Mouse (Mus musculus): ENCODE results near the gene Tnfsf9. TPM values are rescaled to one million over a fixed set of nuclear protein-coding genes. Genes with fewer than 3 reads are reported as not detected.
A peak's percentile ranks its signal among the peaks of the same experiment; 100 is the strongest.

Tnfsf9 gene
- under 1 TPM; 0.30 to 0.48 TPM for total RNA-seq (2021)
- long read RNA-seq, experiment 1, partial matches to known transcripts, result 0 of 1 reads
- long read RNA-seq, experiment 1, other reads (novel, unspliced or antisense), result 0 of 1 reads
- long read RNA-seq, experiment 2, result 0 reads

DNA sequence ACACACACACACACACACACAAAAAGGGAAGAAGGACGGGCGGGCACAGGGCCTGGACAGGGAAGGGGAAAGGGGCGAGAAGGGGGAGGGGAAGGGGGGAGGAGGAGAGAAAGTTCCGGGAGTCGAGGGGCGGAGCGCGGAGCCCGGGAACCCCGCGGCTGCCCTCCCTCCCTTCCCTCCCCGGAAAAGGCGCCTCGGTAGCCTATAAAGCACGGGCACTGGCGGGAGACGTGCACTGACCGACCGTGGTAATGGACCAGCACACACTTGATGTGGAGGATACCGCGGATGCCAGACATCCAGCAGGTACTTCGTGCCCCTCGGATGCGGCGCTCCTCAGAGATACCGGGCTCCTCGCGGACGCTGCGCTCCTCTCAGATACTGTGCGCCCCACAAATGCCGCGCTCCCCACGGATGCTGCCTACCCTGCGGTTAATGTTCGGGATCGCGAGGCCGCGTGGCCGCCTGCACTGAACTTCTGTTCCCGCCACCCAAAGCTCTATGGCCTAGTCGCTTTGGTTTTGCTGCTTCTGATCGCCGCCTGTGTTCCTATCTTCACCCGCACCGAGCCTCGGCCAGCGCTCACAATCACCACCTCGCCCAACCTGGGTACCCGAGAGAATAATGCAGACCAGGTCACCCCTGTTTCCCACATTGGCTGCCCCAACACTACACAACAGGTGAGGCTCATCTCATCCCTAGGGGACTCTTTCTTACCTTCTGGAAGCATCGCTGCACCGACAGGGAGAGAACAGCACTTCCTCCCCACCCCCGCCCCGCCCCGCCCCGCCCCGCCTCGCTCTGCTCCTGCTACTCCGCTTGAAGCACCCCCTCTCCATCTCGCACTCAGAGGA lies at the start of gene Tnfsf9:
Tnfsf9 (plus strand) TSS at position 145 of the 854 bp plus-strand sequence.
- DNase-seq, result peak; percentile 41

DNA sequence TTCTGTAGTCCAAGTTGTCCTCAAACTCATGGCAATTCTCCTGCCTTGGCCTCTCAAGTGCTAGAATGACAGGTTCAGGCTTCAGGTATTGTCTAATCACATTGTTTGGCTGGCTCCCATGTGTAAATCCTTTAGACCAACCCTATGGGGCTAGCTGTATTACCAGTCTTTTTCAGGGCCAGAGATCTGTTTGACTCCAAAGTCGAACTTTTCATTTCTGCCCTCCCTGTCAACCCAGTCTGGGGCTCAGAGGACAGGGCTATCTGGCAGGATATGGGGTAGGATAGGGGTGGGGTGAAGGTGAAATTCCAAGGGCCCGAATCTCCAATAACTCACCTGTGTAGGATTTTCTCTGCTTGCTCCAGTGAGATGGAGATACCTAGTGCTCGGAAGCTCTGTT lies 48.9 kb upstream of the Tnfsf9 start:
- DNase-seq, result no peak

GRCm38 (mm10) chr17:57058891-57059485 lies 46.1 kb upstream of the Tnfsf9 start, which contains the start of gene Crb3:
Gene Crb3 (plus strand): TSS chr17:57059105.
- peak; percentile 62 for DNase-seq

GRCm38 (mm10) chr17:57059486-57059977 lies 45.6 kb upstream of the Tnfsf9 start, which contains the start of gene Slc25a23:
Gene Slc25a23 (minus strand): TSS chr17:57059863.
- peak; percentile 84 for DNase-seq

DNA sequence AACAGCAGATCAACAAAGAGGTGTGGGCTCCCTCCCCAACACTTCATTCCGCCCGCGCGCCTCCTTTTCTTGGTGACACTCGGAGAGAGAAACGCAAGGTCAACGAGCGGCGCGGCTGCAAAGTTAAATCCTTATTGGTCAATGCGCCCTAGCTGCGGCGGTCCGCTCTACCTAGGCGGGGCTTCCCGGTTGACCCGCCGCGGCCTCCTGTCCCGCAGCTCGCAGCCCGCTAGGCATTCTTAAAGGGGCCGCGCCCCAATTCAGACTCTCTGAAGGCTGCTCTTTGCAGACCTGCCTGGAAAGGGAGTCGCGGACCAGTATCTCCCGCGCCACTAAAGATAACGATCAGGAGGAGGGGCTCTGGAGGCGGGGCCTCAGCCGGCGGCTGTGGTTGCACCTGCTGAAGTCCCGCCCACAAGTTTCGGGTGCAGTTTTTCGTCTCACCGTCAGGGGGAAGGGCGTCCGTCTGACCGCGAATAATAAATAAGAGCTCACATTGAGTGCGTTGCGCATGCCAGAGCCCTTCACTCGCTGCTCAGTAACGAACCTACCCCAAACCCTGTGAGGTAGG lies 44.8 kb upstream of the Tnfsf9 start:
- peak; percentile 93 for DNase-seq

DNA sequence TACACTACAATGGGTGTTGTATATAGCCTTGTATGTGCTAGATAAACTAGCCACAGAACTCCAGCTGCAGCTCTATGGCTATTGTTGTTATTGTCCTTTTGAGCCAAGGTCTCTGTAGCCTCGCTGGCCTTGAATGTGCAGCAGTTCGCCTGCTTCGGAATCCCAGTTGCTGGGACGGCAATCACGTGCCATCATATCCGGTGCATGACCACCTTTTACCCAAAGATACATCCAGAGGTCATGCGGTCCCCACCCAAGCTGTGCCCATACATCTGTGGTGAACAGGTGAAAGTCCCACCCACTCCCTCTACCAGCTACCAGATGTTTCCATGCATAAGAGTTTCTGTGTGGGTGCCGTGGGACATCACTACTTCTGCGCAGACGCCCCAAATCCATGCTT lies 44.1 kb upstream of the Tnfsf9 start:
- no peak for DNase-seq

DNA sequence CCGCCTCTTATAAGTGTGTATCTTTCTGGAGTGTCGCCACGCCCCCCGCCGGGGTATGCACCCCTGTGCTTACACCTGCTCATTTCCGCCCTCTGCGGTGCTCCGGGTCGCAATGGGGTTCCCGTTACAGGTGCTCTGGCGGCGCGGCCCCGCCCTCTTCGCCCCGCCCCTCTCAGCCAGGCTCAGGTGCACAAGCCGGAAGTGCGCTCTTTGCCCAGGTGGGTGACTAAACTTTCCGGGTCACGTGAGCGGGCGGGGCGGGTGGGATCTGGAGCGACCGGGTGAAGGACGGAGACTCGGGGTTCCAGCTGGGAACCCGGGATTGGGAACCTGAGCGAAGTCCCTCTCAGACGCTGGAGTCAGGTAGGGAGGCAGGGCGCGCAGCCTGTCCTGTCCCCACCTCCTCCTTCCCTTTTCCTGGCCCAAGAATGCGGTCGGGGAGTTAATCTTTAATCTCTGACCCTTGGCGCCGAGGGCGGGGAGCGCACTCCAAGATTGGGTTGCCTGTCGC lies 43.1 kb upstream of the Tnfsf9 start:
- peak; percentile 30 for DNase-seq

GRCm38 (mm10) chr17:57062548-57062947 lies 42.6 kb upstream of the Tnfsf9 start:
- no peak for DNase-seq

DNA sequence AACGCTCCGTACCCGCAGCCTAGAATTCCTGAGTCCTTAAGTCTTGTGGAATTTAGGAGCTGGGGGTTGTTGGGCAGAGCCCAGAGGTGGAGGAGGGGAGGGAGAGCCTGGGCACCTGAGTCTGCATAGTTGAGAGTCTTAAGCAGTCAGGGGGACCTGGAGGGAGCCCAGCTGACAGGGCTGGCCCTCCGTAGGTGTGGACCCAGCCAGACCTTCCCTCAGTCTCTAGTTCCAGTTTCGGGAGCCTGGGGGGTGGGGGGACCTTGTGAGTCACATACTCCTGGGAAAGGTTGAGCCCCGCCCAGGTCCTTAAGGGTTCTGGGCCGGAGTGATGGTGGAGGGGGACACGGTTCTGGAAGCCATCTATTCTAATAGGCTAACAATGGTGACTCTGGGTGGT lies 42.1 kb upstream of the Tnfsf9 start:
- DNase-seq, result no peak

DNA sequence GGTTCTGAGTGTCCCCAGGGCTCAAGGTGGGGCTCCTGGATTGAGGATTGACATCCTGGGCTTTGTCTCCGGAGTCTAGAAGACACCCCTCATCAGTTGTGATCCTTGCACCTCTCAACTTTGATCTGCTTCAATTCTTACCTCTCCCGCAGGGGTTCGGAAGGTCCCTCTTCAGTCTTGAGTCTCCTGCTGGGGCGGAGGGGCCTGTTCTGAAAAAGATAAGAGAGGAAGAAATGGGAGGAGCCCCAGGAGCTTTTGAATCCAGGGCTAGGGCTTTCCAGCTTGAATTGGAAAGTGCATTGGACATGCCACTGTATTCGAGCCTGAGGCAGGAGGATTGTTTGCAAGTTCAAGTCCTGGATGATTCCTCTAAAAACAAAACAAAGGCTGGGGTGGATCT lies 38.2 kb upstream of the Tnfsf9 start:
- DNase-seq, result no peak

DNA sequence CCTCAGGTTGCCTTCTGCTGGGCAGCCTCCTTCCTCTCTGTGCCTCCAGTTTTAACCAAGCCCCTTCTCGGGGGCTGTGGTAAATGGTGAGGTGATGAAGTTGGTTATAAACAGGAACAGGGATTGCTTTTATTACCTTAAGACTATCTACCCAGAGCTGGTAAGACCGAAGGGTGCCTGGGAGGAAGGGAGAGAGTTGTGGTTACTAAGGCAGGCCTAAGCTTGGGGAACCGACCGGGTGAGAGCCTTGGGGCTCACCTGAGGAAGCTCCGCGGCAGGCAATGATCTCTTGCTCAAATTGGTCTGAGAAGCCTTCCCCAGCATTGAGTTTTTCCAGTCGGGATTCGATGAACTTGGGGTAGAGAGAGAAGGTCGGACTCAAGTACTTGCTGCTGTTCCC lies 34.9 kb upstream of the Tnfsf9 start:
- no peak for DNase-seq

- DNase-seq, result no peak
These were observed 34.4 kb upstream of the Tnfsf9 start for GRCm38 (mm10) chr17:57070699-57071098.

GRCm38 (mm10) chr17:57076916-57077315 lies 28.2 kb upstream of the Tnfsf9 start:
- no peak for DNase-seq

GRCm38 (mm10) chr17:57078336-57078735 lies 26.8 kb upstream of the Tnfsf9 start, which contains the start of gene Dennd1c:
Gene Dennd1c (minus strand): TSS chr17:57078514.
- no peak for DNase-seq

DNA sequence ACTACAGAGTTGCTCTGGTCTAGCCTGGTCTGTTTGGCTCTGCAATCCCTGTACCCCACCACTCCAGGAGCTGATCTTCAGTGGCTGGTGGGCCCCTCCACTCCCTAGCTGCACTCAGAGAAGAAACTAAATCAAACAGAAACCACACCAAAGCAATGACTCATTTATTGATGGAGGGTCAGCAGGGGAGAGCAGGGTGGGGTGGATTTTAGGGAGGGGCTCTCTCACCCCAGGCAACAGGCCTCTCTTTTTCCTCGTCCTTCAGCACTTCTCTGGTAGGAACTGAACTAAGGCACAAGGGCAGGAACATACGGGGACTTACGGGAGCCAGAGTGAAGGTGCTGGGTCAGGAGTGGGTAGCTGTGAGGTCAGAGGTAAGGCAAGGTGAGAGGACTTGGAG lies 25.2 kb upstream of the Tnfsf9 start:
- DNase-seq, result no peak

GRCm38 (mm10) chr17:57081234-57081842 lies 23.8 kb upstream of the Tnfsf9 start:
- DNase-seq, result no peak

GRCm38 (mm10) chr17:57082481-57082880 lies 22.6 kb upstream of the Tnfsf9 start:
- no peak for DNase-seq

DNA sequence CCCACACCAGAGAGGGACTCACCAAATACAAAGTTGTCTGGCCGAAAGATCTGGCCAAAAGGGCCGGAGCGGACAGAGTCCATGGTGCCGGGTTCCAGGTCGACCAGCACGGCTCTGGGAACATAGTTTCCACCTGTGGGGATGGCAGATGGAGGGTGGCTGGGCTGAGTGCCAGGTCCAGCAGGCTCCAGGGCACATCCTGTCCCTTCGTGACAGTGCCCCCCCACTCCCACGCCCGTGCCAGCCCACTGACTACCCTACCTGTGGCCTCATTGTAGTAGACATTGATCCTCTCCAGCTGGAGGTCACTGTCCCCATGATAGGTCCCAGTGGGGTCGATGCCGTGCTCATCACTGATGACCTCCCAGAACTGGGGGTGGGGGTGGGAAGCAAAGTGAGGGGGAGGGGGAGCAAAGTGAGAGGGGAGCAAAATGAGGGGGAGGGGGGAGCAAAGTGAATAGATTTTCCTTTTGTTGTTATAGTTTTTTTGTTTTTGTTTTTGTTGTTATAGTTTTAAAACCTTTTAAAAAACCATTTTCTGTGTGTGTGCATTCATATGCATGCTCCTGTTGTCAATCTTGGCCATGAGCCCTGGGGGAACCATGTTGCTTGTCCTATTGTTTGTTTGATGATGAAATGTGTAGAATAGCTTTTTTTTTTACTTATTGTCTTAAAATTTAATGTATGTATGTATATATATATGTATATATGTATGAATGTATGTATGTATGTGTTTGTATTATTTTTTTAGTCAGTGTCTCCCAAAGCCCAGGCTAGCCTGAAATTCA lies 19.0 kb upstream of the Tnfsf9 start:
- no peak for DNase-seq

DNA sequence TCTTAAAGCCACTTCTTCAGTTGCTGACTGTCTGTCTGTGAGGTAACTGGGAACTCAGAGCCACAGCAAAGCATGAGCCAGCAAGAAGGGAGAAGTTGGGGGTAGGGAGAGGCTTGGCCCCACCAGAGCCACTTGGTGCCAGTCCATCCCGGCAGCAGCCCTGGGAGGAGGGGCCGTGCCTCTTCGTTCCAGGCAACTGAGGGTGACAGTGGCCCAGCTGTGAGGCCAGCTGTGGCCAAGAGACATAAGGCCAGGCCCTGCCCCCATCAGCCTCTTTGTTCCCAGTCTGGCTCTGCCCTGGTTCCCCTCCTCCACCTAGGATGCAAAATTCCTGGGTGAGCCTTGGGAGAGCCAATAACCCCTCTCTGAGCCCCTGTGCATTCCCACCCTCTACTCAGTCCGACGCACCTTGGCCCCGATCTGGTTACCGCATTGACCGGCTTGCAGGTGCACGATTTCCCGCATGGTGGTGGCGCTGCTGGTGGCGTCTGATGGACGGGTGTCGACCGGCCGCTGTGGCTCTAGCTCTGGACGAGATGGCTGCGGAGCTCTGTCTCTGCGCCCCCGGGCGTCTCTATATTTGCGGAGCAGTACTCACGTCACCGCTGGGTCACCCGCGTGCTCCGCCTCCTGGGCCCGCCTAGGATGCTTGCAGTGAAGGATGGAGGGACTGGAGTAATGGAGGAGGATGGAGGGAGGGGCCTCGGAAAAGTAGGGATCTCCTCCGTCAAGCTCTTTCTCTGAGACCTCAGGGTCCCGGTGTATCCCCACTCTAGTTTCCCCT lies 17.9 kb upstream of the Tnfsf9 start, which contains the start of gene Tubb4a:
Tubb4a (minus strand) TSS at position 734 of the 784 bp plus-strand sequence.
- peak; percentile 45 for DNase-seq

DNA sequence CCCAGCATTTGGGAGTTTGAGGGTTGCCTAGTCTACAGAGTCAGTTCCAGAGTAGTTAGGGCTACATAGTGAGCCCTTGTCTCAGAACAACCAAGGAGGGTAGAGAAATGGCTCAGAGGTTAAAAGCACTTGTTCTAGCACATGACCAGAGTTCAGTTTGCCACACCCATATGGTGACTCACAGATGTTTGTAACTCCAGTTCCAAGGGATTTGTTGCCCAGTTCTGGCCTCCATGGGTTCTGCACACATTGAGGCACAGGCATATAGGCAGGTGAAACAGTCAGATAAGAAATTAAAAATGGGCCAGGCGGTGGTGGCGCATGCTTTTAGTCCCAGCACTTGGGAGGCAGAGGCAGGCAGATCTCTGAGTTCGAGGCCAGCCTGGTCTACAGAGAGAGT lies 10.9 kb upstream of the Tnfsf9 start:
- no peak for DNase-seq

All from adrenal gland, postnatal 10 days (tissue).